Comparison of ENCODE assay signal across 8 mouse cellular contexts in the genomic region with DNA sequence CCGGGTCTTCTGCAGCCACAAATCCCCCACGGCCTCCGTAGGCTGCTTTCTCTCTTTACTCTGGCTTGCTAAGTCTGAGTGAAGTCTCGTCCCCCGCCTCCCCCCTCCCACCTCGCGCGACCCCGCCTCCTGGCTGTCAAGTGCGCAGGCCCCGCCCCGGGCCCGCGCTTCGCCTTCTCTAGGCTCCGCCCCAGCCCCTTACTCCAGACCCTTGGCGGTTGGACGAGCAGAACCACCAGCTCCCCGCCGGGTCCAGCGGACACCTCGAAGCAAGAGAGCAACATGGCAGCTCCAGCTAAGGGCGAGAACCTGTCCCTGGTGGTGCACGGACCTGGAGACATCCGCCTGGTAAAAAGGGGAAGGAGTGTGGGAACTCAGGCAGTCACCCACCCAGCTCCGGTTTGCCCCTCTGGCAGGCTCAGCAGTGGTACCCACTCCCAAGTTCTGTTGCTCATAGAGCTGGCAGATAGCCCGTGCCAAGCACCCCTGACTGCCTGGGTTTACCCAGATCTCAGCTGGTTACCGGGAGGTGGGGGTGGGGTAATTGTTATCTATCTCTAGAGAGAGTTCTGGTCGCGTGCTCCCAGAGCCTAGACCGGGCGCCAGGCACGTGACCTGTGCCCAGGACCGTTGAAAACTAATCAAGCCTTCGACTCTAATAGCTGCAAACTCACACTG. TPM values are rescaled to one million over a fixed set of nuclear protein-coding genes. Genes with fewer than 3 reads are reported as not detected.
DNase-seq lines count a peak whose midpoint lies in the region; ATAC-seq and TF ChIP-seq lines count a peak whose summit lies in the region.

A gene (plus strand): TSS at position 139 of the 678 bp plus-strand sequence.

- no peaks in the 10 kb centered on the region for H3K9me3 ChIP-seq in forebrain, embryonic 14.5 days (replicated peaks; ENCODE audit: control insufficient read depth, low read length)
- no peaks in the 10 kb centered on the region for H3K9me3 ChIP-seq in liver, embryonic 16.5 days (replicated peaks; ENCODE audit: control insufficient read depth, low read length)
- no peaks in the 10 kb centered on the region for H3K9me3 ChIP-seq in neural tube, embryonic 12.5 days
- no peaks in the 10 kb centered on the region for H3K9me3 ChIP-seq in stomach, postnatal 0 days (ENCODE audit: control insufficient read depth, low read length)

- H3K27ac ChIP-seq in forebrain, embryonic 14.5 days (ENCODE audit: low read depth, low read length) = peak within 1 kb of the TSS; percentile 61
- H3K27ac ChIP-seq in liver, embryonic 16.5 days (ENCODE audit: low read length) = peak within 1 kb of the TSS; percentile 95
- no peak within 1 kb of the TSS for H3K27ac ChIP-seq in neural tube, embryonic 12.5 days
- H3K27ac ChIP-seq in stomach, postnatal 0 days (replicated peaks) = peak within 1 kb of the TSS; percentile 58; the same call in 1 of the 2 replicates

- WGBS in forebrain, embryonic 14.5 days = under 1% methylated on average over 35 of the region's 35 CpGs
- under 1% methylated on average over 35 of the region's 35 CpGs for WGBS in liver, embryonic 16.5 days (ENCODE audit: insufficient replicate concordance)
- 1% methylated on average over 35 of the region's 35 CpGs for WGBS in neural tube, embryonic 12.5 days
- 2% methylated on average over 35 of the region's 35 CpGs for WGBS in stomach, postnatal 0 days

- H3K36me3 ChIP-seq in forebrain, embryonic 14.5 days (ENCODE audit: control insufficient read depth, insufficient read depth, low read length) = no peaks in the 10 kb centered on the region
- no peaks in the 10 kb centered on the region for H3K36me3 ChIP-seq in liver, embryonic 16.5 days (ENCODE audit: control insufficient read depth, insufficient read depth)
- no peaks in the 10 kb centered on the region for H3K36me3 ChIP-seq in neural tube, embryonic 12.5 days
- H3K36me3 ChIP-seq in stomach, postnatal 0 days (ENCODE audit: control insufficient read depth, insufficient read depth, low read length) = no peaks in the 10 kb centered on the region

- no peak for TF ChIP-seq EP300 in stomach, postnatal 0 days (optimal IDR thresholded peaks at IDR 0.05)

- H3K4me1 ChIP-seq in forebrain, embryonic 14.5 days (ENCODE audit: control insufficient read depth, insufficient read depth, low read length) = no peaks in the 10 kb centered on the region
- H3K4me1 ChIP-seq in liver, embryonic 16.5 days (ENCODE audit: control insufficient read depth, low read depth, low read length) = peaks cover 30% of the 10 kb centered on the region
- H3K4me1 ChIP-seq in neural tube, embryonic 12.5 days = 0 out of 2 replicates have a peak, but pooled peaks cover 5% of the 10 kb centered on the region
- H3K4me1 ChIP-seq in stomach, postnatal 0 days (replicated peaks; ENCODE audit: control insufficient read depth, insufficient read depth) = no peaks in the 10 kb centered on the region

- peak within 1 kb of the TSS; percentile 49 for H3K4me3 ChIP-seq in forebrain, embryonic 14.5 days (ENCODE audit: low read depth, low read length)
- H3K4me3 ChIP-seq in liver, embryonic 16.5 days (ENCODE audit: low read depth, low read length) = peak within 1 kb of the TSS; percentile 77
- H3K4me3 ChIP-seq in neural tube, embryonic 12.5 days = peak within 1 kb of the TSS; percentile 53
- H3K4me3 ChIP-seq in stomach, postnatal 0 days (ENCODE audit: low read depth, low read length) = peak within 1 kb of the TSS; percentile 59

- ATAC-seq in cerebellum, adult (ENCODE audit: insufficient number of reproducible peaks, low FRiP score, low TSS enrichment) = peak; percentile 67
- peak; percentile 96 for ATAC-seq in forebrain, embryonic 14.5 days
- ATAC-seq in liver, embryonic 16.5 days (ENCODE audit: low read depth) = peak; percentile 93
- ATAC-seq in neural tube, embryonic 12.5 days (ENCODE audit: low FRiP score, low read depth) = peak; percentile 96
- ATAC-seq in stomach, postnatal 0 days (ENCODE audit: low FRiP score, low TSS enrichment) = peak; percentile 77

- intact Hi-C loops in heart, postnatal 10 days (cut with DNase I) = no loop called here

- H3K9ac ChIP-seq in forebrain, embryonic 14.5 days (ENCODE audit: low read length) = peak within 1 kb of the TSS; percentile 60
- peak within 1 kb of the TSS; percentile 82 for H3K9ac ChIP-seq in liver, embryonic 16.5 days (ENCODE audit: low read depth, low read length)
- peak within 1 kb of the TSS; percentile 59 for H3K9ac ChIP-seq in neural tube, embryonic 12.5 days
- H3K9ac ChIP-seq in stomach, postnatal 0 days (ENCODE audit: low read length) = peak within 1 kb of the TSS; percentile 64

- no peak for TF ChIP-seq CTCF in stomach, postnatal 0 days (IDR thresholded peaks at IDR 0.05; ENCODE audit: low read depth)

- H3K27me3 ChIP-seq in forebrain, embryonic 14.5 days (replicated peaks; ENCODE audit: control insufficient read depth, insufficient read depth, low read length) = no peaks in the 10 kb centered on the region
- H3K27me3 ChIP-seq in liver, embryonic 16.5 days (ENCODE audit: control insufficient read depth, insufficient read depth, low read depth, low read length) = no peaks in the 10 kb centered on the region
- H3K27me3 ChIP-seq in neural tube, embryonic 12.5 days (replicated peaks) = no peaks in the 10 kb centered on the region
- H3K27me3 ChIP-seq in stomach, postnatal 0 days (ENCODE audit: control insufficient read depth, insufficient read depth, low read length) = no peaks in the 10 kb centered on the region

- H3K4me2 ChIP-seq in forebrain, embryonic 14.5 days (ENCODE audit: low read length) = peak within 1 kb of the TSS; percentile 64
- H3K4me2 ChIP-seq in liver, embryonic 16.5 days (ENCODE audit: low read depth, low read length) = peak within 1 kb of the TSS; percentile 88
- peak within 1 kb of the TSS; percentile 90 for H3K4me2 ChIP-seq in neural tube, embryonic 12.5 days (replicated peaks)
- peak within 1 kb of the TSS; percentile 81 for H3K4me2 ChIP-seq in stomach, postnatal 0 days (replicated peaks; ENCODE audit: low read depth)

- peak; percentile 74 for DNase-seq in ES-CJ7 (ENCODE audit: low read depth, low spot score)
- peak; percentile 94 for DNase-seq in forebrain, embryonic 14.5 days (ENCODE audit: low spot score)
- peak; percentile 81 to 85 for DNase-seq in heart, postnatal 10 days
- peak; percentile 86 to 93 for DNase-seq in kidney, postnatal 4 days
- DNase-seq in stomach, postnatal 0 days (ENCODE audit: low spot score) = peak; percentile 81

RNA-seq across cellular contexts. Expression of the gene that starts here (rescaled TPM):
- 19.7 and 20.1 TPM in 2 replicates for polyA plus RNA-seq in forebrain, embryonic 14.5 days (2014; fragmentation: Nextera tagmentation; extraction: Ambion mirVana)
- 100 to 1,000 TPM in 1 of 2 experiments, 10 to 100 TPM in 1; 88.5 to 113 TPM for total RNA-seq in heart, postnatal 10 days (2021)
- 193 and 196 TPM in 2 replicates for polyA plus RNA-seq in liver, embryonic 16.5 days (2015; fragmentation: Nextera tagmentation; extraction: Ambion mirVana)
- 16.7 and 17.4 TPM in 2 replicates for polyA plus RNA-seq in neural tube, embryonic 12.5 days (2016; fragmentation: Nextera tagmentation; extraction: Ambion mirVana)
- 49.7 and 51.2 TPM in 2 replicates for polyA plus RNA-seq in stomach, postnatal 0 days (2015; fragmentation: Nextera tagmentation; extraction: Ambion mirVana)
